Mouse (Mus musculus): Measurements from ENCODE around the gene Nln.

Nln gene

DNA sequence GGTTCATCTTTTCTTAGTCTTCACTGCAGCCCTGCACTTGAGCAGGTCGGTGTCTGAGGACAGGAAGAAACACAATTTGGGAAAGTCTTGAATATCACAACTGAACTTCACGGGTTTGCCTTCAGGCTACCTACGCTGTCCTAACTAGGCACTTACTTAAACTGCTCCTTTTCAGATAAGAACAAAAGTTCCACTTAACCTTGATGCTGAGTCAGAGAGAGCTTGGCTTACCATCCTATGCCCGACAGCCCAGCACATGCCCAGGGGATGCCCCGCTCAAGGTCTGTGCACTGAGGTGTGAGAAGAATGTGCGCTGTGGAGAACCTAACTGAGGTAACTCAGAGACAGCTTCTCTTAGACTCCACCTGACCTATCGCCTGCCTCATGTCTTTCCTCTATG lies 67.9 kb downstream of the Nln start:
- in situ Hi-C loops (cut with MboI), result no loop called here

DNA sequence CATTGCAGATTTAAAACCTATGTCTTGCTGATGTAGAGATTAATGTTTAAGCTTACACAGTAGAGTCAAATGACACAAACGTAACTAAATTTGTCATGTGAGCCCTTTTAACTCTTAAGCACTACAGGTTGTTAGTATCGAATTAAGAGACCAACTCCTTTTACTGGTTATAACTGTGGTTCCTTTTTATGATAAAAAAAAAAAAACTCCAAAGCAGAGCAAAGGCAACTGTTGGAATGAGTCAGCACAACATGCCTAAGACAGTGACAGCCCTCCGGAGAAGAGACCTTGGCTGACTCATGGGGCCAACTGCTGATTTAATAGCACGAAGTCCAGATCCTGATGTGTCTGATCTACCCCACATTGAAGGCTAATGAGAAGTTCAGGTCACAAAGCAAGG lies 68.5 kb downstream of the Nln start:
- in situ Hi-C loops (cut with MboI), result no loop called here

DNA sequence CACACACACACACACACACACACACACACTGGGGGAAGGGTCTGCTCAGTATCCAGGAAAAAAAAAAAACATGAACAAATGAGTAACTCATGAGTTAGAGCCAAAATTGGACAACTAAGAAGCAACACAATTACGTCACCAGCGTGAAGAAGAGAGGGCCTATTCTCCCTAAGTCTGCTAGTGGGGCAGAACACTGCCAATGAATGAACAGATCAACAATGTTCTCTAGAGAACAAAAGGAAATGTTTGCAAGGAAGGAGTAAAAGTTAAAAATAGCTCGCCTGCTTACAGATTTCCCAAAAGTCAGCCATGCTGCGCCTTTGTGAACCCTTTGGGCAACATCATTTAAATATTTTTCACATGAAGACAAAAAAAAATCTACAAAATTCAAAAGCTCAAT lies 69.6 kb downstream of the Nln start:
- in situ Hi-C loops (cut with MboI), result no loop called here

GRCm38 (mm10) chr13:104038891-104039290 lies 70.5 kb downstream of the Nln start:
- in situ Hi-C loops (cut with MboI), result no loop called here

DNA sequence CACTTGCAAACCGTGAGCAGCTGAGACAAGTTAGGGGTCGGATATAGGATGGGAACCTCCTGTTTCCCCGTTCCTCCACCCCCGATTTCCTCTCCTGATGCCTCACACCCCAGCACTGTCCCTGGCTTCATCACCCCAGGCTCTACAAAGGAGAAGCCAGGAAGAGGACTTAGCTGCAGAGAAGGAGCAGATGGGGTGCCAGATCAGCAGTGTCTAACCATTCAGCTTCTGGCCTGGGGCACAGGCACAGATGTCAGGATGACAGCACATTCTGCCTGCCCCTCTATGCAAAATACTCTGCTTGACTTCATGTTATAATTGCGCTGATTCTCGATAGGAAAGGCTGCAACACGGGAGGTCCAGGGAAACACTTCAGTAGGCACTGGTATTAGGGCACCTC lies 71.1 kb downstream of the Nln start:
- in situ Hi-C loops (cut with MboI), result no loop called here

DNA sequence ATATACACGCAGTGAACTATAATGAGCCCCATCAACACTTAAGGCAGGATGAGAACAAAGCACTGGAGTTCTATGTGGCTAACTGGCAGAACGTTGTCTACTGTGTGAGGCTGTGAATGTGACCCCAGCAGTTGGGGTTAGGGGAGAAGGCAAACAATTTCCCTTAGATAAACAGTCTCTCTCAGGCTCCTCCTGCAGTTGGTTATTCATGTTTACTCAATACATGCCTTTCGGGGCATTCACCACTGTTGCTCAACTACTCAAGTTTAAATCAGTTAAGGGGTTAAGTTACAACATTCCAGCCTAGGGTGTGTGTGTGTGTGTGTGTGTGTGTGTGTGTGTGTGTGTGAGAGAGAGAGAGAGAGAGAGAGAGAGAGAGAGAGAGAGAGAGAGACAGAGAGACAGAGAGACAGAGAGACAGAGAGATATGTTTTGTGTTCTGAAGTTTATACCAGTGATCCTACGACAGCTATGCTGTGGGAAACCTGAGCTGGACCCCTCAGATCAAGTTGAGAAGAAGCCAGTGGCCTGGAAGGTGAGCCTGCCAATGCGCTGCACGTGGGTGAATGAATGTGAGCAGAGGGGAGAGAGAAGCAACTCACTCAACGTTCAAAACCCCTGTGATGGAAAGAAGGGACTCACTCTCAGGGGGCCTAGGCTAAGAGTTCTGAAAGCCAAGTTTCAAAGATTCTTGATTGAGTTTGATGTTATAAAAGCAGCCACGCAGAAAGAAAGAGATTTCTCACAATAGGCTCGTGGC lies 71.7 kb downstream of the Nln start:
- in situ Hi-C loops (cut with MboI), result no loop called here

GRCm38 (mm10) chr13:104036494-104037290 lies 72.7 kb downstream of the Nln start:
- in situ Hi-C loops (cut with MboI), result no loop called here

DNA sequence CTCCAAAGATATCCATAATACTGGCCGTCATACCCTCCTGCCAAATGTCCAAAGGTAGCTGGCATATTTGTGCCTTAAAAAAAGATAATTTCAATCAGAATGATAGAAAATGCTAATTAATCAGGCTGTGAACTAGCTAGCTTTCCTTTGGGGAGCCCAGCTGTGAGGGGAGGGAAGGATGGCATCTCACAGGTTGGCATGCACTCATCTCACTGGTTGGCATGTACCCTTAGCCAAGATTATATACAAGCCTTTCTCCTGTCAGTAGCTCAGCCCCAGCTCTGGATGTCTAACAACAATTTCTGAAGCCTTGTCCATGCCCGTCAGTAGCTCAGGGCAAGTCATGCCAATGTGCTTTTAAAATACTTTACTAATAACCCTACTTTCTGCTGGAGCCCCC lies 73.8 kb downstream of the Nln start:
- in situ Hi-C loops (cut with MboI), result no loop called here

DNA sequence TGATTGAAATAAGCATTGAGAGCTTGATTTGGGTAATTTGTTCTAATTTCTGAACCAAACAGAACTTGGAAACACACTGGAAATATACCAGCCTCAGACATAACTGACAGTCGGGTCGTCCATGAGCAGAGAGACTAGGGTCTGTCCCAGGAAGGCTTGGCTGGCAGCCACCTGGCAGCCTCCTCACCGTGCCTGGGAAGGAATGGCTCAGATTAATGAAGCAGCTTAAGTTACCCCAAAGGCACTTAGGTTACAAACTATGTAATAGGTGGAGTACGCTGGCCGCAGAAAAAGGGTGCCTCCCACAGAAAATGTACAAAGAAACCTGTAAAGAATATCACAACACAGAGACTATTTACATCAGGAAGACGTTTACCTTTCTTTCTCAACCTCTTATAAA lies 74.6 kb downstream of the Nln start:
- in situ Hi-C loops (cut with MboI), result no loop called here

DNA sequence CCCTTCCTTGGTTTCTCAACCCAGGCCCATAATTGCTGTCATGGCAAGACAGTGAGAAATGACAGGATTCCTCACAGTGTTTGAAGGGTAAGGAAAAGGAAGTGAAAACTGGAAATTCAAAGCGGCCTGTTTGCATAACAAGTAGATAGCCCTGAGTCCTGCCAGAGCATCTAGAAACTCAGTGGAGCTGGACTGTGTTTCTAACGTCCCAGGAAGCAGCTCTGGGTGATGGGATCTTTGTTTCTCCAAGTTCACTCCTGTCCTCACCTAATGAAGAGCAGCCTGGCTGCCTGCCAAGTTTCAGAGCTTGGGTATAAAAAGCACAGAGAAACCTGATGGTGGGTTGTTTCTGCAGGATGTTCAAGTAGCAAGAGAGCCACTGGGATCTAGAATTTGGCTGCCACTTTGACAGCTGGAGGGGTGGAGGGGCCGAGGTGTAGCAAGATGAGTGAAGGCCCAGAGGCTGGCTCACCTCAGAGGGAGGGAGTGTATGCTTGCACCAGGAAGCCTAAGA lies 76.7 kb downstream of the Nln start:
- in situ Hi-C loops (cut with MboI), result no loop called here

GRCm38 (mm10) chr13:104031821-104032331 lies 77.5 kb downstream of the Nln start:
- in situ Hi-C loops (cut with MboI), result no loop called here

DNA sequence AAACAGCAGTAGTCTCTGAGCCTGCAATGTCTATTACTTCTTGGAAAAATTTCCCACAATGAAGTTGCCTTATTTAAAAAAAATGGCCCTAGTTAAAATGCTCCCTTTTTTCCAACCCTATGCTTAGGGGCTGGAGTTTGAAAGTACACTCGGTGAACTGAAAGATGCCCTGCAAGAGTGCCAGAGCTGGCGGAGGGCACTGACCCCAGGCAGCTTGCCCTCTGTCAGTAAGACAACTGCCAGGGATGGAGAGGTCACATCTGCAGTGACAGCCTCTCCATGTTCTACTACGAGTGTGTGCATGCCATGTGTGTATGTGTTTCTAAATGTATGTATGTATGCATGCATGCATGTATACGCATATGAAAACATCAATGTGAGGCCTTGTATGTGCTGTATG lies 78.5 kb downstream of the Nln start:
- in situ Hi-C loops (cut with MboI), result no loop called here

DNA sequence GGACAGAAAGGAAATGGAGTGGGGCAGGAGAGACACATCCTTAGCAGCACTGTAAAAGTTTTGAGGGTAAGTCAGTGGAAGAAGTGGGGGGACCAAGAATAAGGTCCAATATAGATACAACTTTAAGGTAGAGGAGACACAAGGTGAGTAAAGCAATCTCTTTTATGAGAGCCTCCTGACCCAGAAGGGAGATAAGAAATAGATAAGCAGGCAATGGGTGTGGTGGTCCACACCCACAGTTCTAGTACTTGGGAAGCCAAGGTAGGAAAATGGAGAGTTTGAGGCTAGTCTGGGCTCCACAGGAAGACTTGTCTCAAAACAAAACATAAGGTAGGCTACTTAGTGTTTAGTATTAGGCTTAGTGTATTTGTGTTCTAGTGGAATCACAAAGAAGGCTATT lies 79.9 kb downstream of the Nln start:
- in situ Hi-C loops (cut with MboI), result no loop called here

DNA sequence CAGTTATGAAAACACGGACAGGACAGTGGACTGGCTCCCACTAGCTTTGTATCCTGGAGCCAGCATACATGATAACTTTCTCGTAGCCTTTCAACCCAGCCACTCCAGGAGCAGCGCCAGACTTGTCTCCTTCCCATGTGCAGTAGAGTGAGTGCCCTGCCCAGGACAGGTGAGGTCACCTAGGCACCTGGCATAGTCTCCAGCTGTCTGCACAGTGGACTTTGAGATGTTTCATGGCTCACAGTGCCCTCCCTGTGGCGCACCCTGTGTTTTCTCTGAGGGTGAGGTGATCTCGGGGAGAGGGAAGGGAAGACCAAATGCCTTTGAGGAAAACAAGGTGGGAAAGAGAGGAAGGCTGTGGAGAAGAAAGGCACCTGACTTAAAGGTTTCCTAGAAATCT lies 80.3 kb downstream of the Nln start:
- in situ Hi-C loops (cut with MboI), result no loop called here

GRCm38 (mm10) chr13:104026525-104026924 lies 82.9 kb downstream of the Nln start:
- in situ Hi-C loops (cut with MboI), result no loop called here

- in situ Hi-C loops (cut with MboI), result no loop called here
Observed at GRCm38 (mm10) chr13:104025710-104025995, 83.8 kb downstream of the Nln start.

DNA sequence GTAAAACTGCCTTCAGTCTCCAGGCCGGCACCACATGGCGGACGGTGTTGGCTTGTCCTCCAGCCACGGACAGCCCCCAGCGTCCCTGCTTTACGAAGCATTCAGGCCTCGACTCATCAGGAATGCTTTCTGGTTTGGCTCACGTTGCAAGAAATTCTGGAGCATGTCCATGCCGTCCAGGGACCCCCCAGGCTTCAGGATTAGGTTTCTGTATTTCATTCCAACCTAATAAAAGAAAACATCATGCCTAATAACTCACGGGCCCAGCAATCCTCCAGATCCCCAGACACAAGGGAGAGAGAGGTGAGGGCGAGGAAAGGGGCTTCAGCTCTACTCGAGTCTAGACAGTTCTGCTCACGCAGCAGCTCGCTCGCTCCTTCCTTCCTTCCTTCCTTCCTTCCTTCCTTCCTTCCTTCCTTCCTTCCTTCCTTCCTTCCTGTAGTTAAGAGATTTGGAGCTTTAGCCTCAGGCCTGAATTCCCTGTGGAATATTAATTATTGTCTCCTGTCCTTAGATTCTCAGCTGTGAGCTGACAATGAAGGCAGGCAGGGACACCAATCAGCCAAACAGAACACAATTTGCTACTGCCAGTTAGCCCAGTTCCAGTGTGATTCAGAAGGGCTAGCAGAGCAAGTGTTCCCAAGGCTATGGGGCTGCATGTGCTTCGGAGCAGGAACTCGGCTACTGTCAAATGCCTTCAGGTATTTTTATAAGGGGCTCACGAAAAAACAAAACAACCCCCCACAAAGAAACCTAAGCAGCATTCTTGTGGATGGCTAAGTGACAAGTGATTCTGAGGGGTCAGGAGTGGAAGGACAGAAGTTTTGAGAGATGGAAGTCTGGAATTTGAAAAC lies 84.3 kb downstream of the Nln start:
- in situ Hi-C loops (cut with MboI), result no loop called here

GRCm38 (mm10) chr13:104024275-104024674 lies 85.1 kb downstream of the Nln start:
- in situ Hi-C loops (cut with MboI), result no loop called here

DNA sequence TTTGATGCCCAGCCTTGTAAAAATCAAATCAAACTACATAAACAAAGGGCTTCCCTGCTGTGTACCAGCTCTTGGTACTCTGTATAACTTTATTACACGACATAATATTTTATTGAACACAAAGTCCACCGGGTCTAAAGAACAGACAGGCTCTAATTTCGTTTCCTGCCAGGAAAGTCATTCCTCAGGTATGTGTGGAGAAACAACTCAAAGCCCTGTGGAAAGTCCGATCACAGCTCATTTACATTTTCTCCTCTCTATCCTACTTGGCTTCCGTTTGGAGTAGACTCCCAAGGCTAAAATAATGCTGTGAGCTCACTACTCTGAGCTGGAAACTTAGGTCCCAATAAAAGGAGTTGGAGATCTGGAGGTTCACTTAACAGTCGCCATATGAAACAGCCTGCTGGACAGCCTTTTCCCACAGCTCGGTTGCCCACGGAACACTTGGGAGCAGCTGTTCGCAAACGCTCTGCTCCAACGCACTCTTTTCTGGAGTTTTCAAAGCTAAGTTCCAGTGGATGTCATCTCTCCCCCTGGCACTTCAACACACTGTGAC lies 86.0 kb downstream of the Nln start:
- in situ Hi-C loops (cut with MboI), result no loop called here

GRCm38 (mm10) chr13:104018466-104019076 lies 90.8 kb downstream of the Nln start:
- in situ Hi-C loops (cut with MboI), result no loop called here

GRCm38 (mm10) chr13:104015246-104016105 lies 93.9 kb downstream of the Nln start:
- in situ Hi-C loops (cut with MboI), result no loop called here
